Mouse (Mus musculus) hindbrain, embryonic 11.5 days (tissue): Measurements from ENCODE around the gene Rps27. TPM values are rescaled to one million over a fixed set of nuclear protein-coding genes. Genes with fewer than 3 reads are reported as not detected.
A peak's percentile ranks its signal among the peaks of the same experiment; 100 is the strongest.
"Not testable (repeated sequence)": the region's sequence is repeated elsewhere in the genome, so short reads cannot be mapped to it uniquely, and the experiment has no call there.

Experiments used
- ATAC-seq: fragments of 200-750 bp; cut with Nextera tagmentation; 2 replicates; pipeline ENCODE4 v1.8.0; 2017; ENCODE audit warnings: mild to moderate bottlenecking, moderate TSS enrichment, moderate library complexity; ENCODE audit not compliant: low FRiP score
- DNase-seq: peaks from one replicate; pipeline ENCODE4 v3.0.0-alpha.2; 2015; ENCODE audit warnings: low spot score
- H3K27ac ChIP-seq: fragments of 300-500 bp; sonication (generic); 2 replicates; pipeline ENCODE4 v1.5.1; 2014; ENCODE audit warnings: mild to moderate bottlenecking, low read depth, low read length
- H3K27me3 ChIP-seq: fragments of 300-500 bp; sonication (generic); 2 replicates; pipeline ENCODE4 v1.6.1; 2014; ENCODE audit warnings: mild to moderate bottlenecking, low read length, moderate library complexity, mixed read lengths; ENCODE audit not compliant: control insufficient read depth, insufficient read depth
- H3K36me3 ChIP-seq: fragments of 300-500 bp; sonication (generic); 2 replicates; pipeline ENCODE4 v1.6.1; 2014; ENCODE audit warnings: mild to moderate bottlenecking, low read length, moderate library complexity, mixed read lengths; ENCODE audit not compliant: control insufficient read depth, insufficient read depth
- H3K4me1 ChIP-seq: fragments of 300-500 bp; sonication (generic); replicated peaks from 2 replicates; pipeline ENCODE4 v1.6.1; 2014; ENCODE audit warnings: low read length, mixed read lengths; ENCODE audit not compliant: control insufficient read depth, insufficient read depth
- H3K4me2 ChIP-seq: fragments of 300-500 bp; sonication (generic); replicated peaks from 2 replicates; pipeline ENCODE4 v1.6.1; 2014; ENCODE audit warnings: mild to moderate bottlenecking, low read depth, low read length
- H3K4me3 ChIP-seq: fragments of 300-500 bp; sonication (generic); 2 replicates; pipeline ENCODE4 v1.5.1; 2014; ENCODE audit warnings: low read depth, low read length
- H3K9ac ChIP-seq: fragments of 300-500 bp; sonication (generic); 2 replicates; pipeline ENCODE4 v1.6.1; 2014; ENCODE audit warnings: low read depth, low read length
- H3K9me3 ChIP-seq: fragments of 300-500 bp; sonication (generic); 2 replicates; pipeline ENCODE4 v1.6.1; 2016; ENCODE audit warnings: low read length; ENCODE audit not compliant: control insufficient read depth
- WGBS: fragments of 180-500 bp; shearing (Covaris S2); extraction: QIAGEN DNeasy Blood & Tissue Kit; methylation state at CpG from one replicate; pipeline ENCODE4 v1.1.7; 2014; 5-methylcytosine and 5-hydroxymethylcytosine counted together
- polyA plus RNA-seq: library from polyadenylated mRNA; unstranded; fragments of >200 nt; fragmentation: Nextera tagmentation; extraction: Ambion mirVana; gene quantifications from 2 replicates; pipeline ENCODE4 v1.2.1, GENCODE M21; 2014

Gene Rps27
- 1,119 and 1,121 TPM in 2 replicates for polyA plus RNA-seq

DNA sequence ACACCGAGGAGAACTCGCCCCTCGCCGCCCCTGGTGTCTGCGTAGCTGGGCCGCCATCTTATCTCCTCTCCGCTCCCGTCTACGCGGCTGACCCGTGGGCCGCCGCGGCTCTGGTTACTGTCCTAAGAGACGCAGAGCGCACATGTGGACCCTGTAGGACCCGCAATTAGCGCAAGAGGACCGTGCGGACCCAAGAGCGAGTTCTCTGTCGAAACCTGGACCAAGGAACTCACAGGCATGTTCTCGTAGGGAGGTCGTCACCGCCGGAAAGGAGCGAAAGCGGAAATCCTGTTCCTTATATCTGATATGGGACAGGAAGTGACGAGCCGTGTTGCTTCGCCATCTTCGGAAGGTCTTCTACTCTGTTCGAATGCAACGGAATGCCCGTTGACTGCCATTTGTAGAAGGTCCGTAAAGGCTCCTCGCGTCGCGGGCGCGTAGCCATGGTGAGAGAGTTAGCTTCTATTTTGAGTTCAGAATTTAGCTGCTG is at the start of gene Rps27, which contains the start of gene Rab13:
TSS of gene Rps27 (minus strand) at position 275 of the 490 bp plus-strand sequence.
TSS of gene Rab13 (plus strand) at position 319 of the 490 bp plus-strand sequence.
- Histone ChIP-seq H3K4me2 (peak within 1 kb of the TSS; percentile 70), H3K4me3 (peak within 1 kb of the TSS; percentile 77), H3K27me3 (no peaks in the 10 kb centered on the region), H3K9ac (peak within 1 kb of the TSS; percentile 83), H3K4me1 (peaks cover 9% of the 10 kb centered on the region), H3K27ac (peak within 1 kb of the TSS; percentile 51; the same call in 1 of the 2 replicates), H3K9me3 (no peaks in the 10 kb centered on the region), H3K36me3 (peaks cover 13% of the 10 kb centered on the region)
- 0% methylated on average over 42 of the region's 42 CpGs for WGBS
- peak; percentile 91 for DNase-seq
- peak; percentile 94 for ATAC-seq

DNA sequence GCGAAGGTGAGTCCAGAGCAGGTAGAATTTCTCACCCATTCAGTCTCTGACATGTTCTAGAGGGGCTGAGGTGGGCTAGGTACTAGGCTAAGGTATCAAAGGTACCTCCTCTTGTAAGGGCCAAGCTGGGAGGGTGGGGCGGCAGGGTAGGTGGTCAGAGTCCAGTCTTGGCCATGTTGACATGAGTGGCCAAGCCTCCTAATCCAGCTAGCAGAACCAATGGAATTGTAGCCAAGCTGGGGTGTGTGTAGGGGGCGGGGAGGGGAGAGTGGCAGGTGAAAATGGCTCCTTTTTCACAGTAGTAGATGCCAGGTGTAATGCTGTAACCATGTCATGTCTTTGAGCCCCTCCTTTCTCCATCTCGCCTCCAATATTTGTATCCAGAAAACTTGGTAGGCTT is 45.1 kb upstream of the Rps27 start:
- 91% methylated on average over 4 of the region's 4 CpGs for WGBS
- Histone ChIP-seq H3K4me1 (peaks cover 5% of the 10 kb centered on the region), H3K4me3 (no peak overlapping the region), H3K9me3 (no peaks in the 10 kb centered on the region), H3K27ac (no peak overlapping the region), H3K9ac (no peak overlapping the region), H3K36me3 (peaks cover 10% of the 10 kb centered on the region; the same call in 1 of the 2 replicates), H3K27me3 (no peaks in the 10 kb centered on the region), H3K4me2 (no peak overlapping the region)
- ATAC-seq (no peak), DNase-seq (no peak)

DNA sequence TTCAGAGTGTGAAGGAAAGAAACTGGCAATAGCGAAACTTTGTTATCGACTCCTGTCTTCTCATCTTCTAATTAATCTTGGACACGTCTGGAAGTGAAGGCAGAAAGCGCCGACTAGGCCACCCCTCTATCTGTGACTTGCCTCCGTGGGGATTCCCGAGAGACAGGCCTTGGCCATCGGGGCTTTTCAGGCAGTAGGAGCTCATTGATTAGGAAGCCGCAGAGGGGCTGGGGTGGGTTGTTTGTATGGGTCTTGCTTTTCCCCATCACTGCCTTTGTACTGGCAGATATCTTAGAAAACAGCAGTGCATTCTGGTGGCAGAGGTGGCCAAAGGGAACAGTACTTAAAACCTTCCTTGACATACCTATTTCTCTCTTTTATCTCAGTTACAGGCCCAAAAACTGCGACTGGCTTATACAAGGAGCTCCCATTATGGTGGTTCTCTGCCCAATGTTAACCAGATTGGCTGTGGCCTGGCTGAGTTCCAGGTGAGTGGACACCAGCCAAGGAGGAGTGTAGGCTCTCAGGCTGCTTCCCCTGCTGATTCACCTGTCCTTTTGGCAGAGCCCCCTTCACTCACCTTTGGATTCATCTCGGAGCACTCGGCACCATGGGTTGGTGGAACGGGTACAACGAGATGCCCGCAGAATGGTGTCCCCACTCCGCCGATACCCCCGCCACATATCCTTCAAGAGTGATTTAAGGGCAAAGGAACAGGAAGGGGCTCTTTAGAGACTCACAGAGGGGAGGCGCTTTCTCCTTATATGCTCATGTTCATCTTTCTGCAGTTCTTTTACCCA is 43.5 kb upstream of the Rps27 start:
- 92% methylated on average over 19 of the region's 19 CpGs for WGBS

DNA sequence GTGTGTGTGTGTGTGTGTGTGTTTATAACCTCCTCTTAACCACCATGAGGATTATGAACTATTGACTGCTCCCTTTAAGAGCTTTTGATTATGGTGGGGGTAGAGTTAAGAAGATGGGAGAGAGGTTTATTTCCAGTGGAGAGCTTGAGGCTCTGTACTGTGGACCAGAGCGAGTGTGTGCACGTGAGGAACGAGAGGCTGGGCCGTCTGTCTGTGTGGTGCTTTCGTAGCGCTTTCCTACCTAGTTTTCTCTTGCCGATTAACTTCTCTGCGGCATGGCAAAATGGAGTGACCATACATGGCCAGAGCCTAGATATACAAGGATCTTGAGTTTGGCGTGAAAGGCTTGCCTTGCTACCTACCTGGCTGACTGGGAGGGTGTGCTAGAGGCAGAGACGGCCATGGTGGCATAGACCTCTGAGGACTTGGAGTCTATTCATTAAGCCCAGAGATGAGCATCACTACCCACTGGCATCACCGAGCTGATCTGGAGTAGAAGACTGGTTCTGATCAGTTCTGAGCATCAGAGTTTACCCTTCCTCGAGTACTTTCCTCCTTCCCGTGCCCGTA is 42.4 kb upstream of the Rps27 start:
- no peaks in the 10 kb centered on the region for H3K27me3 ChIP-seq
- no peak overlapping the region for H3K4me3 ChIP-seq
- H3K9me3 ChIP-seq, result no peaks in the 10 kb centered on the region
- peaks cover 10% of the 10 kb centered on the region; the same call in 1 of the 2 replicates for H3K36me3 ChIP-seq
- no peak overlapping the region for H3K27ac ChIP-seq
- H3K9ac ChIP-seq, result no peak overlapping the region
- WGBS, result 93% methylated on average over 14 of the region's 14 CpGs
- ATAC-seq, result no peak
- peaks cover 5% of the 10 kb centered on the region for H3K4me1 ChIP-seq
- no peak overlapping the region for H3K4me2 ChIP-seq
- DNase-seq, result no peak

More for the DNA sequence above, 43.5 kb upstream of the Rps27 start:
- no peak for DNase-seq
- ATAC-seq, result no peak
- H3K9me3 ChIP-seq, result no peaks in the 10 kb centered on the region
- H3K36me3 ChIP-seq, result peaks cover 10% of the 10 kb centered on the region; the same call in 1 of the 2 replicates
- peaks cover 5% of the 10 kb centered on the region for H3K4me1 ChIP-seq
- H3K27me3 ChIP-seq, result no peaks in the 10 kb centered on the region
- H3K9ac ChIP-seq, result no peak overlapping the region
- no peak overlapping the region for H3K4me3 ChIP-seq
- H3K4me2 ChIP-seq, result no peak overlapping the region
- H3K27ac ChIP-seq, result no peak overlapping the region

DNA sequence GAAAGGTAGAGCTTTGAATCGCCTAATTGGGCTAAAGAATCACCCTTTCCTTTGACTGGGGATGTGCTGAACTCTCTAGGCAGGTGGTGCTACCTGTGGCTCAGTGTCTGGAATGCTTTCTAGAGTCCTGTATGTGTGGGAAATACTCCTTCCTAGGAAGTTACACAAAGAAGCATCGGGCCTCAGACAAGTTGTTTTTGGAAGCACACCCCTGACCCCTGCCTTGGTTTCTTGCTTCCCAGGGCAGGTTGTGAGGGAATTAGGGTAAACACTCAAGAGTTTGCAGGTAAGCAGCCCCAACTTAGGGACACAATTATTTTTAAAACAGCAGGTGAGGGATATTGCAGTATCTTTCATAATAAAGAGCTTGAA is 41.7 kb upstream of the Rps27 start:
- Histone ChIP-seq H3K9me3 (no peaks in the 10 kb centered on the region), H3K4me2 (peak overlapping the region; percentile 71), H3K4me1 (peaks cover 5% of the 10 kb centered on the region), H3K27ac (peak overlapping the region; percentile 75; the same call in 1 of the 2 replicates), H3K4me3 (peak overlapping the region; percentile 61), H3K36me3 (peaks cover 8% of the 10 kb centered on the region; the same call in 1 of the 2 replicates), H3K27me3 (no peaks in the 10 kb centered on the region), H3K9ac (peak overlapping the region; percentile 71)
- WGBS, result 26% methylated on average over 2 of the region's 2 CpGs
- ATAC-seq (no peak), DNase-seq (no peak)

DNA sequence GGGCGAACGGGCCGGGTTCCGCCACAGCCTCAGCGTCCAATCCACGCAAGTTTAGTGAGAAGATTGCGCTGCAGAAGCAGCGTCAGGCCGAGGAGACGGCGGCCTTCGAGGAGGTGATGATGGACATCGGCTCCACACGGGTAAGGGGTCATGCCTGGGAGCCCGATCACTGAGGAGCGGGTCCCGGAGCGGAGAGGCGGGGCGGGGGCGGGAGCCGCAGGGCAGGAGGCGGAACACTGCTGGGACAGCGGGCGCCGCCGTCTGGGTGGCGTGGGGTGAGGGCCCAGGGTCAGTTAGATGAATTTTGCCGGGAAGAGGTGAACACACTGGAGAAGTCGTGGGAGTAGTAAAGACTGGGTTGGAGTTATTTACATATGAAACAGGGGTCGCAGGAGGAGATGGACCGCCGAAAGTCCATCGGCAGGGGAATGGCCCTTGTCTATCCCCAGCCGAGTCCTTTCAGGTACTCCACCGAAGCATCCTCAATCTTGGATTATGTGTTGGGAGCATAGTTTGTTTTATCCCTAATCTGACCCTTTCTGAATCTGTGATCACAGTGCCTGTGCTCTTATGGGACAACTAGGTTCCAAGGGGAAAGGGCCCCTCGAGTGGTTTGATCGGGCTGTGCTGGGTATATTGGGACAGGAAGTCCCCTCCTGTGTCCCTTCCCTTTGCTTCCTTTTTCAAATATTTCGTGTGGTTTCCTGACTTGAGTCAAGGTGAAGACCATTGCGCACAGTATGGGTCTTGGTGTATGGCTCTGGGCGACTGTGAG is 41.2 kb upstream of the Rps27 start:
- peak overlapping the region; percentile 71 for H3K4me2 ChIP-seq
- WGBS, result under 1% methylated on average over 41 of the region's 41 CpGs
- 0 out of 2 replicates have a peak, but pooled peaks cover 4% of the 10 kb centered on the region for H3K36me3 ChIP-seq
- no peaks in the 10 kb centered on the region for H3K9me3 ChIP-seq
- H3K9ac ChIP-seq, result peak overlapping the region; percentile 71
- H3K27me3 ChIP-seq, result no peaks in the 10 kb centered on the region
- H3K4me3 ChIP-seq, result peak overlapping the region; percentile 61
- ATAC-seq (peak; percentile 80), DNase-seq (no peak)
- H3K4me1 ChIP-seq, result peaks cover 5% of the 10 kb centered on the region
- peak overlapping the region; percentile 75 for H3K27ac ChIP-seq

DNA sequence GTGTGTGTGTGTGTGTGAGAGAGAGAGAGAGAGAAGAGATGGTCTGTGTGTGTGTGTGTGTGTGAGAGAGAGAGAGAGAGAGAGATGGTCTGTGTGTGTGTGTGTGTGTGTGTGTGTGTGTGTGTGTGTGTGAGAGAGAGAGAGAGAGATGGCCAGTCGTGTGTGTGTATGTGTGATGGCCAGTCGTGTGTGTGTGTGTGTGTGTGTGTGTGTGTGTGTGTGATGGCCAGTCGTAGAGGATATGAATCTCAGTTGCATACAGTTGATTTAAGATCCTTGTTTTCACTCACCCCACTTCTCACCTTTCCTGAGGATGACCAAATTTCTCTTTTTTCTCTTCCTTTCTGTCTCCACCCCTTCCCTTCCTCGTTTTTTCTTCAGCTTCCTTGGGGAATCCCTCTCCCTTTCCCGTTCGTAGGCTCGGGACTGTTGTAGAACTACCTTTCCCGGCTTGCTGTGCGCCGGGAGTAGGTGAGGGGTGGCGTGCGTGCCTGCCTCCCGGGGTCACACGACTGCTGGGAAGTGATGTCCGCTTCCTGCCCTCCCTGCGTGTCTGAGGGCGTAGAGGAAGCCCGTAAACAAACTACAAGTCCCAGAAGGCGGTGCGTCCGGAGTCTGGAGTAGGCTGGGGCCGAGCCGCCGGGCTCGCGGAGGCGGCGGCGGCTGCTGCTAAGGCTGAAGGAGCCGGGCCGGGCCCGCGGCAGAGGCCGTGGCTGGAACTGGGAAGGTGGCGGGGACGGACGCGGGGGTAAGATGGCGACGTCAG is 40.4 kb upstream of the Rps27 start, which contains the start of gene Crtc2:
TSS of gene Crtc2 (plus strand) at position 511 of the 766 bp plus-strand sequence.
- 2% methylated on average over 39 of the region's 40 CpGs for whole genome bisulfite sequencing
- H3K4me2 ChIP-seq, result peak within 1 kb of the TSS; percentile 71
- peak within 1 kb of the TSS; percentile 71 for H3K9ac ChIP-seq
- peak within 1 kb of the TSS; percentile 75 for H3K27ac ChIP-seq
- H3K4me3 ChIP-seq, result peak within 1 kb of the TSS; percentile 61
- DNase-seq (peak; percentile 94), ATAC-seq (peak; percentile 97)
- no peaks in the 10 kb centered on the region for H3K9me3 ChIP-seq
- H3K36me3 ChIP-seq, result no peaks in the 10 kb centered on the region
- peaks cover 5% of the 10 kb centered on the region for H3K4me1 ChIP-seq
- no peaks in the 10 kb centered on the region for H3K27me3 ChIP-seq

DNA sequence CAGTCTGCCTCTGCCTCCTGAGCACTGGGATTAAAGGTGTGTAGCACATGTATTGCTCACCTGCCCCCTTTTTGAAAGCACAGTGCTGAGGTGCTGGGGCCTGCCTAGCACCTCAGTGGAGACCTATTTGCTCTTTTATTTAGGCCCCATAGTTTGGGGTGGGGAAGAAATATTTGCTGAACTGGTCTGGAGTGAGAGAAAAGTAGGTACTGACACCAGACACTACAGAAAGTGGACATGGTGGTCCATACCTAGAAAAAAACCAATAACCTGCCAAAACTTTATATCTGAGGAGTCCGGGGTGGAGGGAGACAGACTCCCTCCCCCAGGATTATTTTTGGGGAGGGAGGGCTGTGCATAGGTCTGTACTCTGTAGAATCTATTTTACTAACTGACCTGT is 39.7 kb upstream of the Rps27 start:
- H3K4me3 ChIP-seq, H3K9me3 ChIP-seq, H3K4me2 ChIP-seq, H3K36me3 ChIP-seq, ATAC-seq, H3K27me3 ChIP-seq, H3K9ac ChIP-seq, H3K4me1 ChIP-seq, DNase-seq, H3K27ac ChIP-seq: not testable (repeated sequence)
- 79% methylated on average over 1 of the region's 1 CpGs for WGBS
